Mouse (Mus musculus) CH12.LX (cell line): ENCODE data around the gene Nktr.
A peak's percentile ranks its signal among the peaks of the same experiment; 100 is the strongest.

Experiments
- CTCF ChIP-seq, 2 experiments: IDR thresholded peaks in 1 of 2; conservative IDR thresholded peaks in 1 of 2; 2 replicates each; pipeline ENCODE4 v1.5.1; 2011 to 2012; ENCODE audit warnings: low read depth in 2 of 2, low read length in 2 of 2, improper control_type of control experiment in 1 of 2, inconsistent platforms in 1 of 2, mild to moderate bottlenecking in 1 of 2, moderate library complexity in 1 of 2
- ETS1 ChIP-seq: conservative IDR thresholded peaks from 2 replicates; pipeline ENCODE4 v1.6.1; 2012; ENCODE audit warnings: low read depth, mild to moderate bottlenecking, inconsistent platforms, low read length, improper control_type of control experiment, moderate library complexity
- MAFK ChIP-seq: IDR thresholded peaks from 2 replicates; pipeline ENCODE4 v1.6.1; 2011; ENCODE audit warnings: low read length, improper control_type of control experiment; ENCODE audit not compliant: insufficient replicate concordance
- MXI1 ChIP-seq: IDR thresholded peaks from 2 replicates; pipeline ENCODE4 v1.6.1; 2011; ENCODE audit warnings: mild to moderate bottlenecking, low read depth, low read length, improper control_type of control experiment
- NRF1 ChIP-seq: IDR thresholded peaks from 2 replicates; pipeline ENCODE4 v1.6.1; 2014; ENCODE audit warnings: low read depth, mild to moderate bottlenecking, inconsistent platforms, low read length, improper control_type of control experiment, moderate library complexity
- POLR2A ChIP-seq: IDR thresholded peaks from 2 replicates; pipeline ENCODE4 v1.6.1; 2011; ENCODE audit warnings: low read depth, mild to moderate bottlenecking, improper control_type of control experiment, low read length
- USF1 ChIP-seq: IDR thresholded peaks from 2 replicates; pipeline ENCODE4 v1.6.1; 2014; ENCODE audit warnings: low read depth, mild to moderate bottlenecking, inconsistent platforms, low read length, improper control_type of control experiment

DNA sequence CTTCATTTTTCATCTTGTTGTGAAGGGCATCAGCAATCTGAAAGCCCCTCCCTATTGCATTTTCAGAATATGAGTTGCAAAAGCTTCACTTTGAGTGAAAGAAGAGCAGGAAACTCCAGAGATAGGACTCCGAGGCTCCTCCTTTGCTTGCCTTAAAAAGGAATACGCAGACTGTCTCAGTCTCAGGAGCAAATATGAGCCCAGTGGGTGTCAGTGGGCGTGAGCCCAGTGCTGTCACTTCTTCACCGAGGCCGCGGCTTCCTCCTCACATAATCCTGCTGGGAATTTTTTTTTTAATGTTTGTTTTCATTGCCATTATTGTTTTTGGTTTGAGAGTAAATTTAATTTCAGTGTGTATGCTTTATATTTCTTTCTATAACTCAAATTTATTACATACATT, 21.5 kb downstream of the Nktr start:
- TF ChIP-seq NRF1 = no peak
- no peak for TF ChIP-seq MXI1
- 0 out of 2 replicates have a peak, but pooled peaks have one; percentile 3 for TF ChIP-seq POLR2A
- no peak for TF ChIP-seq CTCF (conservative IDR thresholded peaks at IDR 0.05 in 1 of 2, IDR thresholded peaks at IDR 0.05 in 1 of 2; ENCODE audit: low read depth in 2 of 2, low read length in 2 of 2)
- TF ChIP-seq ETS1 = no peak
- no peak for TF ChIP-seq MAFK
- no peak for TF ChIP-seq USF1
